Mouse (Mus musculus): ENCODE measurements around the gene Nckap5. TPM values are rescaled to one million over a fixed set of nuclear protein-coding genes. Genes with fewer than 3 reads are reported as not detected.

The Nckap5 gene
- total RNA-seq, 2 experiments from 2014 or later = 14.8 to 19.8 TPM

- DNase-seq (ENCODE audit: low spot score in 2 of 2) = peak; percentile 16
Observed at GRCm38 (mm10) chr1:126568520-126569197, 261.9 kb downstream of the Nckap5 start.

GRCm38 (mm10) chr1:126565151-126565725 lies 265.4 kb downstream of the Nckap5 start:
- no peak for DNase-seq (ENCODE audit: low spot score in 2 of 2)

GRCm38 (mm10) chr1:126560931-126561330 lies 269.7 kb downstream of the Nckap5 start:
- DNase-seq (ENCODE audit: low spot score in 2 of 2) = no peak

- no peak for DNase-seq (ENCODE audit: low spot score in 2 of 2)
Observed at GRCm38 (mm10) chr1:126557791-126558294, 272.8 kb downstream of the Nckap5 start.

- no peak for DNase-seq (ENCODE audit: low spot score in 2 of 2)
Observed at GRCm38 (mm10) chr1:126547979-126548378, 282.6 kb downstream of the Nckap5 start.

- no peak for DNase-seq (ENCODE audit: low spot score in 2 of 2)
Observed at GRCm38 (mm10) chr1:126544471-126544870, 286.1 kb downstream of the Nckap5 start.

- DNase-seq (ENCODE audit: low spot score in 2 of 2) = no peak
Observed at GRCm38 (mm10) chr1:126537223-126537757, 293.3 kb downstream of the Nckap5 start.

GRCm38 (mm10) chr1:126535527-126535926 lies 295.1 kb downstream of the Nckap5 start:
- no peak for DNase-seq (ENCODE audit: low spot score in 2 of 2)

GRCm38 (mm10) chr1:126534046-126534445 lies 296.6 kb downstream of the Nckap5 start:
- no peak for DNase-seq (ENCODE audit: low spot score in 2 of 2)

GRCm38 (mm10) chr1:126528043-126528598 lies 302.5 kb downstream of the Nckap5 start:
- no peak for DNase-seq (ENCODE audit: low spot score in 2 of 2)

GRCm38 (mm10) chr1:126518067-126518466 lies 312.5 kb downstream of the Nckap5 start:
- DNase-seq (ENCODE audit: low spot score in 2 of 2) = no peak

- DNase-seq (ENCODE audit: low spot score in 2 of 2) = no peak
Observed at GRCm38 (mm10) chr1:126517427-126517826, 313.2 kb downstream of the Nckap5 start.

- DNase-seq (ENCODE audit: low spot score in 2 of 2) = no peak
Observed at GRCm38 (mm10) chr1:126515054-126515756, 315.4 kb downstream of the Nckap5 start.

GRCm38 (mm10) chr1:126511835-126512445 lies 318.7 kb downstream of the Nckap5 start:
- no peak for DNase-seq (ENCODE audit: low spot score in 2 of 2)

- DNase-seq (ENCODE audit: low spot score in 2 of 2) = no peak
Observed at GRCm38 (mm10) chr1:126504717-126505116, 325.9 kb downstream of the Nckap5 start.

- DNase-seq (ENCODE audit: low spot score in 2 of 2) = no peak
Observed at GRCm38 (mm10) chr1:126502741-126503140, 327.9 kb downstream of the Nckap5 start.

- no peak for DNase-seq (ENCODE audit: low spot score in 2 of 2)
Observed at GRCm38 (mm10) chr1:126496722-126497121, 333.9 kb downstream of the Nckap5 start.

GRCm38 (mm10) chr1:126492206-126493071 lies 338.2 kb downstream of the Nckap5 start:
- peak; percentile 22 to 52 for DNase-seq (ENCODE audit: low spot score in 2 of 2)

- no peak for DNase-seq (ENCODE audit: low spot score in 2 of 2)
Observed at GRCm38 (mm10) chr1:126491412-126491811, 339.2 kb downstream of the Nckap5 start.

- no peak for DNase-seq (ENCODE audit: low spot score in 2 of 2)
Observed at GRCm38 (mm10) chr1:126490256-126490655, 340.3 kb downstream of the Nckap5 start.

Data from layer of hippocampus, postnatal 14 days (tissue).